Mouse (Mus musculus) myocyte (in vitro differentiated cells): ENCODE measurements around the gene Tgfb1i1.

Experiments used
- E2F4 ChIP-seq: IDR thresholded peaks from one replicate; pipeline ENCODE4 v1.6.1; 2011; ENCODE audit warnings: mild to moderate bottlenecking, control low read depth, moderate library complexity; ENCODE audit not compliant: insufficient read depth
- POLR2A ChIP-seq: IDR thresholded peaks from one replicate; pipeline ENCODE4 v1.6.1; 2011; ENCODE audit warnings: low read depth, mild to moderate bottlenecking, control low read depth, moderate library complexity; ENCODE audit not compliant: insufficient read length

DNA sequence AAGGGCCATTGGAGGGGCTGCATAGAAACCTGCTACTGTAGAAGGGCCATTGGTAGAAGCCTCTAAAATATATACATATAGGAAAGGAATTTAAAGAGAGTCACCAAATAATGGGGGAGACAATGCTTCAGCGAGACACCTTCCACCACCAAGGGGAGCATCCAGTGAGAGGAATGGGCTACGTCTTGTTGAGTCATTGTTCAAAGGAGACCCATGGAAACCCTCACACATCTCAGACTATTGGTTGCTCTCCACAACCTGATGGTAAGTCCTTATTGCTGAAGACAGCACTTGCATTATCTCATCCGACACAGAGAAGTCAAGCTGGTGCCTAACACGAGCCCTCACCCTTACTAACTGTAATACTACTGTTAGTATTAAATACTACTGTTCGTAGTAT, 9.1 kb downstream of the Tgfb1i1 start:
- TF ChIP-seq E2F4: no peak
- no peak for TF ChIP-seq POLR2A
